Mouse (Mus musculus): ENCODE data around the gene Slc4a1ap. TPM values are rescaled to one million over a fixed set of nuclear protein-coding genes. Genes with fewer than 3 reads are reported as not detected.
"Not testable (repeated sequence)": the region's sequence is repeated elsewhere in the genome, so short reads cannot be mapped to it uniquely, and the experiment has no call there.

Slc4a1ap gene
- total and polyA plus RNA-seq, 3 experiments, result 20.7 to 54.4 (median 46.6) TPM

- ATAC-seq (ENCODE audit: extremely low read depth, insufficient number of reproducible peaks, low FRiP score, poor library complexity, severe bottlenecking) (no peak), DNase-seq (ENCODE audit: low spot score) (no peak)
- TF ChIP-seq POLR2AphosphoS5 (IDR thresholded peaks at IDR 0.05; ENCODE audit: insufficient replicate concordance, low read depth, low read length) (no peak), GATA2 (IDR thresholded peaks at IDR 0.05; ENCODE audit: borderline replicate concordance, low read depth, low read length) (no peak)
- Histone ChIP-seq H3K4me3 (ENCODE audit: low read depth, low read length) (no peak overlapping the region), H3K27me3 (ENCODE audit: insufficient read depth, low read length) (peaks cover 27% of the 10 kb centered on the region), H3K9me3 (replicated peaks) (no peaks in the 10 kb centered on the region), H3K36me3 (replicated peaks) (no peaks in the 10 kb centered on the region), H3K4me1 (ENCODE audit: insufficient read depth, low read depth, low read length) (0 out of 2 replicates have a peak, but pooled peaks cover 3% of the 10 kb centered on the region)
Measured at GRCm38 (mm10) chr5:31576539-31576975, 49.8 kb downstream of the Slc4a1ap start.

- H3K36me3 ChIP-seq (replicated peaks), result no peaks in the 10 kb centered on the region
- peaks cover 35% of the 10 kb centered on the region for H3K27me3 ChIP-seq (ENCODE audit: insufficient read depth, low read length)
- no peak for TF ChIP-seq TAL1 (conservative IDR thresholded peaks at IDR 0.05; ENCODE audit: low read depth, low read length)
- TF ChIP-seq GATA1 (IDR thresholded peaks at IDR 0.05; ENCODE audit: borderline replicate concordance, low read length), result no peak
- TF ChIP-seq CTCF (IDR thresholded peaks at IDR 0.05; ENCODE audit: low read depth, low read length), result no peak
- TF ChIP-seq GATA2 (IDR thresholded peaks at IDR 0.05; ENCODE audit: borderline replicate concordance, low read depth, low read length), result no peak
- TF ChIP-seq POLR2AphosphoS5 (IDR thresholded peaks at IDR 0.05; ENCODE audit: insufficient replicate concordance, low read depth, low read length), result no peak
- H3K9me3 ChIP-seq (replicated peaks), result 0 out of 2 replicates have a peak, but pooled peaks cover 3% of the 10 kb centered on the region
- no peak overlapping the region for H3K4me3 ChIP-seq (ENCODE audit: low read depth, low read length)
- 0 out of 2 replicates have a peak, but pooled peaks cover 5% of the 10 kb centered on the region for H3K4me1 ChIP-seq (ENCODE audit: insufficient read depth, low read depth, low read length)
- ATAC-seq (ENCODE audit: extremely low read depth, insufficient number of reproducible peaks, low FRiP score, poor library complexity, severe bottlenecking) (no peak), DNase-seq (ENCODE audit: low spot score) (no peak)
Measured at GRCm38 (mm10) chr5:31581263-31581662, 54.5 kb downstream of the Slc4a1ap start.

- Histone ChIP-seq H3K4me1 (ENCODE audit: insufficient read depth, low read depth, low read length) (0 out of 2 replicates have a peak, but pooled peaks cover 3% of the 10 kb centered on the region), H3K4me3 (ENCODE audit: low read depth, low read length) (no peak overlapping the region), H3K9me3 (replicated peaks) (0 out of 2 replicates have a peak, but pooled peaks cover 3% of the 10 kb centered on the region), H3K36me3 (replicated peaks) (no peaks in the 10 kb centered on the region), H3K27me3 (ENCODE audit: insufficient read depth, low read length) (peaks cover 36% of the 10 kb centered on the region)
- DNase-seq (ENCODE audit: low spot score), result no peak
- no peak for ATAC-seq (ENCODE audit: extremely low read depth, insufficient number of reproducible peaks, low FRiP score, poor library complexity, severe bottlenecking)
- TF ChIP-seq TAL1 (conservative IDR thresholded peaks at IDR 0.05; ENCODE audit: low read depth, low read length) (no peak), GATA1 (IDR thresholded peaks at IDR 0.05; ENCODE audit: borderline replicate concordance, low read length) (no peak), CTCF (IDR thresholded peaks at IDR 0.05; ENCODE audit: low read depth, low read length) (no peak), GATA2 (IDR thresholded peaks at IDR 0.05; ENCODE audit: borderline replicate concordance, low read depth, low read length) (no peak), POLR2AphosphoS5 (IDR thresholded peaks at IDR 0.05; ENCODE audit: insufficient replicate concordance, low read depth, low read length) (no peak)
Measured at GRCm38 (mm10) chr5:31581932-31582331, 55.1 kb downstream of the Slc4a1ap start.

- H3K9me3 ChIP-seq (replicated peaks), result 0 out of 2 replicates have a peak, but pooled peaks cover 3% of the 10 kb centered on the region
- no peak for DNase-seq (ENCODE audit: low spot score)
- H3K4me1 ChIP-seq (ENCODE audit: insufficient read depth, low read depth, low read length), result 0 out of 2 replicates have a peak, but pooled peaks cover 3% of the 10 kb centered on the region
- no peak for ATAC-seq (ENCODE audit: extremely low read depth, insufficient number of reproducible peaks, low FRiP score, poor library complexity, severe bottlenecking)
- no peak overlapping the region for H3K4me3 ChIP-seq (ENCODE audit: low read depth, low read length)
- TF ChIP-seq CTCF (IDR thresholded peaks at IDR 0.05; ENCODE audit: low read depth, low read length) (no peak), GATA1 (IDR thresholded peaks at IDR 0.05; ENCODE audit: borderline replicate concordance, low read length) (no peak), POLR2AphosphoS5 (IDR thresholded peaks at IDR 0.05; ENCODE audit: insufficient replicate concordance, low read depth, low read length) (no peak), TAL1 (conservative IDR thresholded peaks at IDR 0.05; ENCODE audit: low read depth, low read length) (no peak), GATA2 (IDR thresholded peaks at IDR 0.05; ENCODE audit: borderline replicate concordance, low read depth, low read length) (no peak)
- H3K27me3 ChIP-seq (ENCODE audit: insufficient read depth, low read length), result peaks cover 36% of the 10 kb centered on the region
- no peaks in the 10 kb centered on the region for H3K36me3 ChIP-seq (replicated peaks)
Measured at GRCm38 (mm10) chr5:31583261-31583660, 56.5 kb downstream of the Slc4a1ap start.

GRCm38 (mm10) chr5:31585526-31585925 lies 58.7 kb downstream of the Slc4a1ap start:
- Histone ChIP-seq H3K36me3 (replicated peaks) (no peaks in the 10 kb centered on the region), H3K4me1 (ENCODE audit: insufficient read depth, low read depth, low read length) (0 out of 2 replicates have a peak, but pooled peaks cover 3% of the 10 kb centered on the region), H3K27me3 (ENCODE audit: insufficient read depth, low read length) (peaks cover 26% of the 10 kb centered on the region), H3K9me3 (replicated peaks) (peaks cover 9% of the 10 kb centered on the region; the same call in 1 of the 2 replicates), H3K4me3 (ENCODE audit: low read depth, low read length) (no peak overlapping the region)
- DNase-seq (ENCODE audit: low spot score) (no peak), ATAC-seq (ENCODE audit: extremely low read depth, insufficient number of reproducible peaks, low FRiP score, poor library complexity, severe bottlenecking) (no peak)
- TF ChIP-seq CTCF (IDR thresholded peaks at IDR 0.05; ENCODE audit: low read depth, low read length) (no peak), GATA1 (IDR thresholded peaks at IDR 0.05; ENCODE audit: borderline replicate concordance, low read length) (no peak), GATA2 (IDR thresholded peaks at IDR 0.05; ENCODE audit: borderline replicate concordance, low read depth, low read length) (no peak), TAL1 (conservative IDR thresholded peaks at IDR 0.05; ENCODE audit: low read depth, low read length) (no peak), POLR2AphosphoS5 (IDR thresholded peaks at IDR 0.05; ENCODE audit: insufficient replicate concordance, low read depth, low read length) (no peak)

- TF ChIP-seq CTCF (IDR thresholded peaks at IDR 0.05; ENCODE audit: low read depth, low read length), result no peak
- no peak for TF ChIP-seq GATA1 (IDR thresholded peaks at IDR 0.05; ENCODE audit: borderline replicate concordance, low read length)
- no peak for TF ChIP-seq TAL1 (conservative IDR thresholded peaks at IDR 0.05; ENCODE audit: low read depth, low read length)
- no peak for TF ChIP-seq GATA2 (IDR thresholded peaks at IDR 0.05; ENCODE audit: borderline replicate concordance, low read depth, low read length)
- no peak for TF ChIP-seq POLR2AphosphoS5 (IDR thresholded peaks at IDR 0.05; ENCODE audit: insufficient replicate concordance, low read depth, low read length)
- Histone ChIP-seq H3K27me3 (ENCODE audit: insufficient read depth, low read length) (peaks cover 20% of the 10 kb centered on the region), H3K9me3 (replicated peaks) (peaks cover 9% of the 10 kb centered on the region; the same call in 1 of the 2 replicates), H3K36me3 (replicated peaks) (no peaks in the 10 kb centered on the region), H3K4me1 (ENCODE audit: insufficient read depth, low read depth, low read length) (no peaks in the 10 kb centered on the region), H3K4me3 (ENCODE audit: low read depth, low read length) (no peak overlapping the region)
- DNase-seq (ENCODE audit: low spot score) (no peak), ATAC-seq (ENCODE audit: extremely low read depth, insufficient number of reproducible peaks, low FRiP score, poor library complexity, severe bottlenecking) (no peak)
Measured at GRCm38 (mm10) chr5:31588016-31588415, 61.2 kb downstream of the Slc4a1ap start.

GRCm38 (mm10) chr5:31588672-31589071 lies 61.9 kb downstream of the Slc4a1ap start:
- not testable (repeated sequence) for H3K4me3 ChIP-seq (ENCODE audit: low read depth, low read length); H3K36me3 ChIP-seq (replicated peaks); DNase-seq (ENCODE audit: low spot score); ATAC-seq (ENCODE audit: extremely low read depth, insufficient number of reproducible peaks, low FRiP score, poor library complexity, severe bottlenecking); H3K4me1 ChIP-seq (ENCODE audit: insufficient read depth, low read depth, low read length); H3K9me3 ChIP-seq (replicated peaks)
- peaks cover 18% of the 10 kb centered on the region for H3K27me3 ChIP-seq (ENCODE audit: insufficient read depth, low read length)
